Mouse (Mus musculus): ENCODE measurements around the gene Vgll4. TPM values are rescaled to one million over a fixed set of nuclear protein-coding genes. Genes with fewer than 3 reads are reported as not detected.

Vgll4 gene
- polyA plus RNA-seq, 1 experiment = 39.7 TPM

GRCm38 (mm10) chr6:114851688-114852087, 118.1 kb downstream of the Vgll4 start:
- peak; percentile 39 for DNase-seq (ENCODE audit: low read depth)
- TF ChIP-seq CTCF (IDR thresholded peaks at IDR 0.05; ENCODE audit: borderline replicate concordance, extremely low read depth, insufficient read depth, insufficient read length) (no peak), POLR2A (IDR thresholded peaks at IDR 0.05; ENCODE audit: borderline replicate concordance, extremely low read depth, insufficient read depth, insufficient read length, poor library complexity, severe bottlenecking) (no peak)

GRCm38 (mm10) chr6:114849787-114850186, 120.0 kb downstream of the Vgll4 start:
- TF ChIP-seq POLR2A (IDR thresholded peaks at IDR 0.05; ENCODE audit: borderline replicate concordance, extremely low read depth, insufficient read depth, insufficient read length, poor library complexity, severe bottlenecking) (no peak), CTCF (IDR thresholded peaks at IDR 0.05; ENCODE audit: borderline replicate concordance, extremely low read depth, insufficient read depth, insufficient read length) (no peak)
- DNase-seq (ENCODE audit: low read depth) = no peak

GRCm38 (mm10) chr6:114848761-114849160, 121.0 kb downstream of the Vgll4 start:
- peak; percentile 35 for DNase-seq (ENCODE audit: low read depth)
- TF ChIP-seq POLR2A (IDR thresholded peaks at IDR 0.05; ENCODE audit: borderline replicate concordance, extremely low read depth, insufficient read depth, insufficient read length, poor library complexity, severe bottlenecking) = no peak
- no peak for TF ChIP-seq CTCF (IDR thresholded peaks at IDR 0.05; ENCODE audit: borderline replicate concordance, extremely low read depth, insufficient read depth, insufficient read length)

- TF ChIP-seq CTCF (IDR thresholded peaks at IDR 0.05; ENCODE audit: borderline replicate concordance, extremely low read depth, insufficient read depth, insufficient read length) (no peak), POLR2A (IDR thresholded peaks at IDR 0.05; ENCODE audit: borderline replicate concordance, extremely low read depth, insufficient read depth, insufficient read length, poor library complexity, severe bottlenecking) (no peak)
- no peak for DNase-seq (ENCODE audit: low read depth)
Measured at GRCm38 (mm10) chr6:114847582-114848174, 122.1 kb downstream of the Vgll4 start.

GRCm38 (mm10) chr6:114846153-114846772, 123.5 kb downstream of the Vgll4 start:
- TF ChIP-seq CTCF (IDR thresholded peaks at IDR 0.05; ENCODE audit: borderline replicate concordance, extremely low read depth, insufficient read depth, insufficient read length) = no peak
- no peak for TF ChIP-seq POLR2A (IDR thresholded peaks at IDR 0.05; ENCODE audit: borderline replicate concordance, extremely low read depth, insufficient read depth, insufficient read length, poor library complexity, severe bottlenecking)
- DNase-seq (ENCODE audit: low read depth) = peak; percentile 57

- DNase-seq (ENCODE audit: low read depth) = no peak
- TF ChIP-seq POLR2A (IDR thresholded peaks at IDR 0.05; ENCODE audit: borderline replicate concordance, extremely low read depth, insufficient read depth, insufficient read length, poor library complexity, severe bottlenecking) (no peak), CTCF (IDR thresholded peaks at IDR 0.05; ENCODE audit: borderline replicate concordance, extremely low read depth, insufficient read depth, insufficient read length) (no peak)
Measured at GRCm38 (mm10) chr6:114842863-114843262, 126.9 kb downstream of the Vgll4 start.

GRCm38 (mm10) chr6:114842131-114842530, 127.7 kb downstream of the Vgll4 start:
- TF ChIP-seq POLR2A (IDR thresholded peaks at IDR 0.05; ENCODE audit: borderline replicate concordance, extremely low read depth, insufficient read depth, insufficient read length, poor library complexity, severe bottlenecking) (no peak), CTCF (IDR thresholded peaks at IDR 0.05; ENCODE audit: borderline replicate concordance, extremely low read depth, insufficient read depth, insufficient read length) (no peak)
- peak; percentile 29 for DNase-seq (ENCODE audit: low read depth)

GRCm38 (mm10) chr6:114840012-114840411, 129.8 kb downstream of the Vgll4 start:
- DNase-seq (ENCODE audit: low read depth) = no peak
- TF ChIP-seq POLR2A (IDR thresholded peaks at IDR 0.05; ENCODE audit: borderline replicate concordance, extremely low read depth, insufficient read depth, insufficient read length, poor library complexity, severe bottlenecking) (no peak), CTCF (IDR thresholded peaks at IDR 0.05; ENCODE audit: borderline replicate concordance, extremely low read depth, insufficient read depth, insufficient read length) (no peak)

- TF ChIP-seq CTCF (IDR thresholded peaks at IDR 0.05; ENCODE audit: borderline replicate concordance, extremely low read depth, insufficient read depth, insufficient read length) (no peak), POLR2A (IDR thresholded peaks at IDR 0.05; ENCODE audit: borderline replicate concordance, extremely low read depth, insufficient read depth, insufficient read length, poor library complexity, severe bottlenecking) (no peak)
- no peak for DNase-seq (ENCODE audit: low read depth)
Measured at GRCm38 (mm10) chr6:114838872-114839271, 130.9 kb downstream of the Vgll4 start.

GRCm38 (mm10) chr6:114836433-114836832, 133.4 kb downstream of the Vgll4 start:
- TF ChIP-seq CTCF (IDR thresholded peaks at IDR 0.05; ENCODE audit: borderline replicate concordance, extremely low read depth, insufficient read depth, insufficient read length) (no peak), POLR2A (IDR thresholded peaks at IDR 0.05; ENCODE audit: borderline replicate concordance, extremely low read depth, insufficient read depth, insufficient read length, poor library complexity, severe bottlenecking) (no peak)
- no peak for DNase-seq (ENCODE audit: low read depth)

- TF ChIP-seq POLR2A (IDR thresholded peaks at IDR 0.05; ENCODE audit: borderline replicate concordance, extremely low read depth, insufficient read depth, insufficient read length, poor library complexity, severe bottlenecking) (no peak), CTCF (IDR thresholded peaks at IDR 0.05; ENCODE audit: borderline replicate concordance, extremely low read depth, insufficient read depth, insufficient read length) (no peak)
- DNase-seq (ENCODE audit: low read depth) = no peak
Measured at GRCm38 (mm10) chr6:114835752-114836151, 134.0 kb downstream of the Vgll4 start.

- TF ChIP-seq POLR2A (IDR thresholded peaks at IDR 0.05; ENCODE audit: borderline replicate concordance, extremely low read depth, insufficient read depth, insufficient read length, poor library complexity, severe bottlenecking) (no peak), CTCF (IDR thresholded peaks at IDR 0.05; ENCODE audit: borderline replicate concordance, extremely low read depth, insufficient read depth, insufficient read length) (no peak)
- DNase-seq (ENCODE audit: low read depth) = no peak
Measured at GRCm38 (mm10) chr6:114835344-114835743, 134.4 kb downstream of the Vgll4 start.
